Mouse (Mus musculus) midbrain, embryonic 10.5 days (tissue): ENCODE results near the gene Fhad1. TPM values are rescaled to one million over a fixed set of nuclear protein-coding genes. Genes with fewer than 3 reads are reported as not detected.

Source experiments
- DNase-seq: peaks from one replicate; pipeline ENCODE4 v3.0.0-alpha.2; 2017; ENCODE audit warnings: low spot score
- H3K27ac ChIP-seq: fragments of 300-500 bp; sonication (generic); replicated peaks from 2 replicates; pipeline ENCODE4 v1.5.1; 2016; ENCODE audit warnings: mild to moderate bottlenecking
- H3K27me3 ChIP-seq: fragments of 300-500 bp; sonication (generic); 2 replicates; pipeline ENCODE4 v1.6.1; 2016; ENCODE audit warnings: low read depth, mild to moderate bottlenecking; ENCODE audit not compliant: poor library complexity, severe bottlenecking
- H3K36me3 ChIP-seq: fragments of 300-500 bp; sonication (generic); 2 replicates; pipeline ENCODE4 v1.6.1; 2016; ENCODE audit warnings: mild to moderate bottlenecking, moderate library complexity
- H3K4me1 ChIP-seq: fragments of 300-500 bp; sonication (generic); 2 replicates; pipeline ENCODE4 v1.6.1; 2016
- H3K4me3 ChIP-seq: fragments of 300-500 bp; sonication (generic); 2 replicates; pipeline ENCODE4 v1.5.1; 2016; ENCODE audit warnings: mild to moderate bottlenecking, moderate library complexity
- H3K9me3 ChIP-seq: fragments of 300-500 bp; sonication (generic); replicated peaks from 2 replicates; pipeline ENCODE4 v1.6.1; 2016; ENCODE audit warnings: mild to moderate bottlenecking
- WGBS: fragments of 180-500 bp; shearing (Covaris S2); methylation state at CpG from one replicate; pipeline ENCODE4 v1.1.7; 2016; 5-methylcytosine and 5-hydroxymethylcytosine counted together
- polyA plus RNA-seq: library from polyadenylated mRNA; unstranded; fragments of >200 nt; fragmentation: Nextera tagmentation; extraction: Ambion mirVana; gene quantifications from 2 replicates; pipeline ENCODE4 v1.2.1, GENCODE M21; 2016

The Fhad1 gene
- polyA plus RNA-seq, 1 experiment from 2014 or later: 1.6 TPM

DNA sequence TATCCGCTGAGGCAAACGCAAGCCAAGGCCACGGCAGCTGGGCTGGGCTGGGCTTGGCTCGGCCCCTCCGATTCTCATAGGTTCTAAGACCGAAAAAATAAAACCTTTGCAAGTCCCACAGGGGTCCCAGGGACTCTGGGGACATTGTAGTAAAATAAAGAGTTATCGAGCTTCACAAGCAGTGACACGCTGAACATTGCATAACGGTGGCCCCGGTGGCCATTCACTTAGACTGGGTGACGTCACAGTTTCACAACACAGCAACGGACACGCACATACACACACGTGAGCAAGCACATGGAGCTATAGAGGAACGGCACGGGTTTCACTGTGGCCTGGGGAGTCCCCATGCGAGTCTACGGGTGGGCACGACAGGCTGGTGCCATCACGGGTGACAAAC is 156.4 kb downstream of the Fhad1 start:
- Histone ChIP-seq H3K9me3 (no peaks in the 10 kb centered on the region), H3K4me3 (no peak overlapping the region), H3K36me3 (peaks cover 36% of the 10 kb centered on the region), H3K27ac (no peak overlapping the region), H3K4me1 (peaks cover 12% of the 10 kb centered on the region), H3K27me3 (no peaks in the 10 kb centered on the region)
- no peak for DNase-seq
- WGBS: 97% methylated on average over 20 of the region's 20 CpGs

DNA sequence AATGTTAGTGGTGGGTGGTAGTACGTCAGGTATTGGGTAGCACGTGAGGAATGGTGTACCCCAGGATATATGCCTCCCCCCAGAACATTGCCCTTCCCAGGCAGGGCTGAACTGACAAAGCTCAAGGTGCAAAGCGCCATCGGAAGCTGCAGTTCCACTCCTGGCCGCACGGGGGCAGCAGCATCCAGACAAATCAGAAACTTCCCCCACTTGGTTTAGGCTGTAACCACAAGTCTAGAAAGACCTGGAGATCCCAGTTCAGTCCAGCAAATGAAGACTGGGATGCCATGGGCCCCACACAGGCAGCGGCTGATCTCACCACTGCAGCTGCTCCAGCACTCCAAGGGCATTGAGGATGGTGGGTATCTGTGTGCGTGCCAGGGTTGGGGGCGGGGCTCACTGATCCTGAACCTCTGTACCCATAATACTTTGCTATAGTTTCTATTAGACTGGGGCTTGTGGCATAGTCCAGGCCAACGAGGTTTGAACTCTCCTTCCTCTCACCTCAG is 157.4 kb downstream of the Fhad1 start:
- 23% methylated on average over 10 of the region's 10 CpGs for WGBS
- no peaks in the 10 kb centered on the region for H3K9me3 ChIP-seq
- peaks cover 36% of the 10 kb centered on the region for H3K36me3 ChIP-seq
- no peaks in the 10 kb centered on the region for H3K27me3 ChIP-seq
- DNase-seq: peak; percentile 83
- peak overlapping the region; percentile 65 for H3K27ac ChIP-seq
- H3K4me3 ChIP-seq: no peak overlapping the region
- peaks cover 12% of the 10 kb centered on the region for H3K4me1 ChIP-seq

DNA sequence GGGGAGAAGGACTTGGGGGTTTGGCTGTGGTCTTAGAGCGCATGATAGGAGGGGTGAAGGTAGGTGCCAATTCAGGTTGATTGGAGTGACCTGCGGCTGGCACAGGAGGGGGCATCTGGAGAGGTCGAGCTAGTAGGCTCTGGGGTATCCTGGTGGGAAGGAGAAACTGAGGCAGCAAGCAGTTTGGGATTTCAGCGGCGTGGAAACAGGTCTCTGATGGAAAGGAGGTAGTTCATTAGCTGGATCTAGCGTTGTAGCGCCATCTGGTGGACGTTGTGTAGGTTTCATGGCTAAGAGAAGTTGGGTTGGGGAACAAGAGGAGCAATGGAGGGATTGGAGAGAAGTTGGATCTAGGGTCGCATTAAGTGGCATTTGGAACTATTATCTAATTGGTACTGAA is 161.4 kb downstream of the Fhad1 start:
- 83% methylated on average over 9 of the region's 9 CpGs for WGBS

GRCm38 (mm10) chr4:141845999-141846398 is 168.9 kb downstream of the Fhad1 start, which contains the start of gene Ctrc:
Gene Ctrc (minus strand): TSS chr4:141846359.
- H3K4me1 ChIP-seq: no peaks in the 10 kb centered on the region
- no peak within 1 kb of the TSS for H3K4me3 ChIP-seq
- no peaks in the 10 kb centered on the region for H3K9me3 ChIP-seq
- H3K27ac ChIP-seq: no peak within 1 kb of the TSS
- no peak for DNase-seq
- H3K36me3 ChIP-seq: no peaks in the 10 kb centered on the region
- WGBS: 81% methylated on average over 6 of the region's 6 CpGs
- H3K27me3 ChIP-seq: no peaks in the 10 kb centered on the region

More for the DNA sequence above, 161.4 kb downstream of the Fhad1 start:
- peaks cover 4% of the 10 kb centered on the region for H3K4me1 ChIP-seq
- H3K36me3 ChIP-seq: no peaks in the 10 kb centered on the region
- H3K27ac ChIP-seq: no peak overlapping the region
- peak; percentile 61 for DNase-seq
- no peak overlapping the region for H3K4me3 ChIP-seq
- no peaks in the 10 kb centered on the region for H3K9me3 ChIP-seq
- no peaks in the 10 kb centered on the region for H3K27me3 ChIP-seq

Other genes starting within 250 kb of the Fhad1 start
- gene Dnajc16, start 224.2 kb downstream of the Fhad1 start, polyA plus RNA-seq: 4.4 and 5.3 TPM in 2 replicates
- gene Casp9, start 221.5 kb downstream of the Fhad1 start, polyA plus RNA-seq: 24.4 and 28.8 TPM in 2 replicates
- not detected in 2 replicates for gene Cela2a, start 188.9 kb downstream of the Fhad1 start, polyA plus RNA-seq
- gene Ctrc, start 168.7 kb downstream of the Fhad1 start, polyA plus RNA-seq: not detected in 2 replicates
- gene Efhd2, start 140.2 kb downstream of the Fhad1 start, polyA plus RNA-seq: 50.1 and 69.2 TPM in 2 replicates
- 13.3 and 13.6 TPM in 2 replicates for gene Tmem51, start 69.2 kb upstream of the Fhad1 start, polyA plus RNA-seq
- 9.4 and 12.2 TPM in 2 replicates for gene Kazn, start 224.3 kb upstream of the Fhad1 start, polyA plus RNA-seq